Mouse (Mus musculus): ENCODE results near the gene Cpeb4. TPM values are rescaled to one million over a fixed set of nuclear protein-coding genes. Genes with fewer than 3 reads are reported as not detected.

The Cpeb4 gene
- polyA plus RNA-seq, 1 experiment: 28.8 TPM

GRCm38 (mm10) chr11:31830213-31831151 lies 41.5 kb upstream of the Cpeb4 start:
- no peaks in the 10 kb centered on the region for H3K4me1 ChIP-seq (ENCODE audit: control insufficient read depth, insufficient read depth, low read length)
- no peaks in the 10 kb centered on the region for H3K27me3 ChIP-seq (ENCODE audit: control insufficient read depth, insufficient read depth, low read length)
- H3K36me3 ChIP-seq (ENCODE audit: control insufficient read depth, insufficient read depth, low read length): no peaks in the 10 kb centered on the region
- H3K4me3 ChIP-seq (ENCODE audit: control insufficient read depth, low read depth, low read length): peak overlapping the region; percentile 46; the same call in 1 of the 2 replicates
- H3K27ac ChIP-seq (ENCODE audit: control insufficient read depth, insufficient read depth, low read depth, low read length): no peak overlapping the region
- TF ChIP-seq CTCF (IDR thresholded peaks at IDR 0.05; ENCODE audit: control insufficient read depth, insufficient read depth, insufficient replicate concordance, low read depth, low read length) (no peak), POLR2A (IDR thresholded peaks at IDR 0.05; ENCODE audit: control insufficient read depth, low read depth, low read length) (no peak)

GRCm38 (mm10) chr11:31831451-31831850 lies 40.6 kb upstream of the Cpeb4 start:
- H3K4me3 ChIP-seq (ENCODE audit: control insufficient read depth, low read depth, low read length): peak overlapping the region; percentile 80; the same call in 1 of the 2 replicates
- H3K36me3 ChIP-seq (ENCODE audit: control insufficient read depth, insufficient read depth, low read length): no peaks in the 10 kb centered on the region
- TF ChIP-seq CTCF (IDR thresholded peaks at IDR 0.05; ENCODE audit: control insufficient read depth, insufficient read depth, insufficient replicate concordance, low read depth, low read length) (no peak), POLR2A (IDR thresholded peaks at IDR 0.05; ENCODE audit: control insufficient read depth, low read depth, low read length) (no peak)
- H3K4me1 ChIP-seq (ENCODE audit: control insufficient read depth, insufficient read depth, low read length): no peaks in the 10 kb centered on the region
- no peaks in the 10 kb centered on the region for H3K27me3 ChIP-seq (ENCODE audit: control insufficient read depth, insufficient read depth, low read length)
- no peak overlapping the region for H3K27ac ChIP-seq (ENCODE audit: control insufficient read depth, insufficient read depth, low read depth, low read length)

GRCm38 (mm10) chr11:31831983-31832382 lies 40.0 kb upstream of the Cpeb4 start:
- H3K27me3 ChIP-seq (ENCODE audit: control insufficient read depth, insufficient read depth, low read length): no peaks in the 10 kb centered on the region
- peak overlapping the region; percentile 29 for H3K27ac ChIP-seq (ENCODE audit: control insufficient read depth, insufficient read depth, low read depth, low read length)
- H3K36me3 ChIP-seq (ENCODE audit: control insufficient read depth, insufficient read depth, low read length): no peaks in the 10 kb centered on the region
- no peaks in the 10 kb centered on the region for H3K4me1 ChIP-seq (ENCODE audit: control insufficient read depth, insufficient read depth, low read length)
- peak overlapping the region; percentile 80 for H3K4me3 ChIP-seq (ENCODE audit: control insufficient read depth, low read depth, low read length)
- TF ChIP-seq CTCF (IDR thresholded peaks at IDR 0.05; ENCODE audit: control insufficient read depth, insufficient read depth, insufficient replicate concordance, low read depth, low read length) (no peak), POLR2A (IDR thresholded peaks at IDR 0.05; ENCODE audit: control insufficient read depth, low read depth, low read length) (no peak)

GRCm38 (mm10) chr11:31832439-31832980 lies 39.5 kb upstream of the Cpeb4 start:
- TF ChIP-seq CTCF (IDR thresholded peaks at IDR 0.05; ENCODE audit: control insufficient read depth, insufficient read depth, insufficient replicate concordance, low read depth, low read length) (no peak), POLR2A (IDR thresholded peaks at IDR 0.05; ENCODE audit: control insufficient read depth, low read depth, low read length) (peak; percentile 46; the same call in 1 of the 2 replicates)
- Histone ChIP-seq H3K4me1 (ENCODE audit: control insufficient read depth, insufficient read depth, low read length) (no peaks in the 10 kb centered on the region), H3K27ac (ENCODE audit: control insufficient read depth, insufficient read depth, low read depth, low read length) (peak overlapping the region; percentile 29), H3K36me3 (ENCODE audit: control insufficient read depth, insufficient read depth, low read length) (no peaks in the 10 kb centered on the region), H3K4me3 (ENCODE audit: control insufficient read depth, low read depth, low read length) (peak overlapping the region; percentile 80), H3K27me3 (ENCODE audit: control insufficient read depth, insufficient read depth, low read length) (no peaks in the 10 kb centered on the region)

- Histone ChIP-seq H3K4me1 (ENCODE audit: control insufficient read depth, insufficient read depth, low read length) (no peaks in the 10 kb centered on the region), H3K36me3 (ENCODE audit: control insufficient read depth, insufficient read depth, low read length) (no peaks in the 10 kb centered on the region), H3K4me3 (ENCODE audit: control insufficient read depth, low read depth, low read length) (peak overlapping the region; percentile 80), H3K27ac (ENCODE audit: control insufficient read depth, insufficient read depth, low read depth, low read length) (no peak overlapping the region), H3K27me3 (ENCODE audit: control insufficient read depth, insufficient read depth, low read length) (no peaks in the 10 kb centered on the region)
- TF ChIP-seq POLR2A (IDR thresholded peaks at IDR 0.05; ENCODE audit: control insufficient read depth, low read depth, low read length) (no peak), CTCF (IDR thresholded peaks at IDR 0.05; ENCODE audit: control insufficient read depth, insufficient read depth, insufficient replicate concordance, low read depth, low read length) (no peak)
Observed at GRCm38 (mm10) chr11:31833506-31833905, 38.5 kb upstream of the Cpeb4 start.

GRCm38 (mm10) chr11:31835352-31835751 lies 36.7 kb upstream of the Cpeb4 start:
- Histone ChIP-seq H3K27me3 (ENCODE audit: control insufficient read depth, insufficient read depth, low read length) (no peaks in the 10 kb centered on the region), H3K27ac (ENCODE audit: control insufficient read depth, insufficient read depth, low read depth, low read length) (no peak overlapping the region), H3K36me3 (ENCODE audit: control insufficient read depth, insufficient read depth, low read length) (no peaks in the 10 kb centered on the region), H3K4me3 (ENCODE audit: control insufficient read depth, low read depth, low read length) (no peak overlapping the region), H3K4me1 (ENCODE audit: control insufficient read depth, insufficient read depth, low read length) (no peaks in the 10 kb centered on the region)
- TF ChIP-seq CTCF (IDR thresholded peaks at IDR 0.05; ENCODE audit: control insufficient read depth, insufficient read depth, insufficient replicate concordance, low read depth, low read length): no peak
- no peak for TF ChIP-seq POLR2A (IDR thresholded peaks at IDR 0.05; ENCODE audit: control insufficient read depth, low read depth, low read length)

GRCm38 (mm10) chr11:31837243-31837642 lies 34.8 kb upstream of the Cpeb4 start:
- Histone ChIP-seq H3K36me3 (ENCODE audit: control insufficient read depth, insufficient read depth, low read length) (no peaks in the 10 kb centered on the region), H3K27ac (ENCODE audit: control insufficient read depth, insufficient read depth, low read depth, low read length) (no peak overlapping the region), H3K27me3 (ENCODE audit: control insufficient read depth, insufficient read depth, low read length) (no peaks in the 10 kb centered on the region), H3K4me3 (ENCODE audit: control insufficient read depth, low read depth, low read length) (no peak overlapping the region), H3K4me1 (ENCODE audit: control insufficient read depth, insufficient read depth, low read length) (no peaks in the 10 kb centered on the region)
- TF ChIP-seq POLR2A (IDR thresholded peaks at IDR 0.05; ENCODE audit: control insufficient read depth, low read depth, low read length) (no peak), CTCF (IDR thresholded peaks at IDR 0.05; ENCODE audit: control insufficient read depth, insufficient read depth, insufficient replicate concordance, low read depth, low read length) (no peak)
